Mouse (Mus musculus) brain, embryonic 14.5 days (tissue): Measurements from ENCODE around the gene Glp2r. TPM values are rescaled to one million over a fixed set of nuclear protein-coding genes. Genes with fewer than 3 reads are reported as not detected.

ENCODE experiments used
- DNase-seq: peaks from one replicate; pipeline ENCODE4 v3.0.0-alpha.2; 2011; ENCODE audit warnings: low read depth
- CTCF ChIP-seq: fragments of 200-500 bp; IDR thresholded peaks from 2 replicates; pipeline ENCODE4 v1.5.1; 2012; ENCODE audit warnings: inconsistent platforms, mild to moderate bottlenecking, moderate library complexity, borderline replicate concordance; ENCODE audit not compliant: insufficient read depth, insufficient read length; ENCODE audit errors: extremely low read depth
- POLR2A ChIP-seq: fragments of 200-500 bp; IDR thresholded peaks from 2 replicates; pipeline ENCODE4 v1.6.1; 2012; ENCODE audit warnings: mild to moderate bottlenecking, inconsistent platforms, borderline replicate concordance; ENCODE audit not compliant: poor library complexity, insufficient read depth, insufficient read length, severe bottlenecking; ENCODE audit errors: extremely low read depth
- polyA plus RNA-seq: library from polyadenylated mRNA; depleted of rRNA; stranded (reverse); fragments of >200 nt; gene quantifications from 2 replicates; pipeline ENCODE4 v1.2.3, GENCODE M21; 2012

Gene Glp2r
- polyA plus RNA-seq, 1 experiment: 0.05 TPM

DNA sequence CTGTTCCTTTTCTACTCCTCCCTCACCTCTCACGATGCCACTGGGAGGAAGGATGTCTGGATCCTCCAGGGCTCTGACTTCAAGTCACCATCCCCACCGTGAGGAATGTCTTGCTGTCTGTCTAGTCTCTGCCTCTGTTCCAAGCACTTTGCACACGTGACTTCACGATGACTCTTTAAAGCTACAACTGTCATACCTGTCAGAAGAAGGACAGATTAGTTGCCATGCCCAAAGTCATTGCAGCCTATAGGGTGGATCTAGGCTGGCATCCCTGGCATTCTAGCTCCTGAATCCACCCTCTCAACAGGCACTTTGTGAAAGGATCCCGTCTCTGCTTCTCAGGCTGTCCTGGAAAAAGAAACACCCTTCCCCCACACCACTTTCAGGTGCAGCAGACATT is 91.7 kb downstream of the Glp2r start:
- TF ChIP-seq CTCF: no peak
- TF ChIP-seq POLR2A: no peak
- DNase-seq: no peak

DNA sequence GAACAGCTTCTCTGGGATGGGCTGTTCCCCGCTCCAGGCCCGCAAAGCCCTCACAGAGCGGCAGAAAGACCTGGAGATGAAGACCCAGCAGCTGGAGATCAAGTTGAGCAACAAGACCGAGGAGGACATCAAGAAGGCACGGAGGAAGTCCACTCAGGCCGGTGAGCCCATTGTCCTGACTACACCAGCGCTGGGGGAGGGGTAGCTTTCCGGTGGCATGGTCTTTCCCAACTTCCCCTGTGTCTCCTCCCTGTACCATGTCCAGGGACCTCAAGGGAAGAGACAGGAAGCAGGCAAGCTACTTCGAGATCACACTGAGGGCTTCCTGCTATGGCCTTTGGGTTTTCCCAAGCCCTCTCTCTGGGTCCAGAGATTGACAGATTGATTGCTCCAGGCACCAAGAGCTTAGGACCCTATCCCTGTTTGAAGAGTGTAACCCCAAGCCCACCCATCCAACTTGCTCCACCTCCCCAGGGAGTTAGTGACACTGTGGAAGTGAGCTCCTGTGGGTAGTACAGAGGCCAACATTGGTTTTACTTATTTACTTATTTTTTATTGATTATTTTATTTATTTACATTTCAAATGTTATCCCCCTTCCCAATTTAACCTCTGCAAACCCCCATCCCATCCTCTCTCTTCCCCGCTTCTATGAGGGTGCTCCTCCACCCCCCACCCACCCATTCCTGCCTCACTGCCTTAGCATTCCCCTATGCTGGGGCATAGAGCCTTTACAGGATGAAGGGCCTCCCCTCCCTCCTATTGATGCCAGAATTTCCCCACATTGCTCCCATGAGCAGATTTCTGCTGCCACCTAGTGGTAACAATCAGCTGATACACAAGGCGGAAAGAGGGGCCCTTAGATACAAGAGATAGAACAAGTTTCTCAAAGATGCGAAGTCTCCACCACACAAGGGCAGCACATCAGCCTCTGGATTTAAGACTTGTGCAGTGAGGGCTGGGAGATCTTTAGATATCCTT is 95.1 kb downstream of the Glp2r start:
- DNase-seq: peak; percentile 88
- TF ChIP-seq CTCF (peak; percentile 86), POLR2A (no peak)

DNA sequence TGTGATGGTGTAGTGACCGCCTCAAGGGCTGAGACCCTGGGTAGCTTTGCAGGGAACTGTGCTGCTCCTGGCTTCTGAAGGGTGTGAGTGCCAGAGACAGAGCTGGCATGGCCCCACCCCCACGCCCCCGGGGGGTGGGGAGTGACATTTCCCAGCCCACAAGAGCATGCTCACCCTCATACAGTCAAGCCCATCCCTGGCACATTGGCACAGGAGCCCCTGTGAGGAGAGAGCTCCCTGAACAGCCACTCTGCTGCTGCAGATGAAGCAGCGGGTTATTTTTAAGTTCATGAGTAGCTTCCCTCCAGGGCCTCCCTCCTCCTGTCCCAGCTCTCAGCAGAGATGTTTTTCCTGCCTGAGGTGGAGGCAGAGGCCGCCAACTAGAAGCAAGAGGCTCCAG is 98.8 kb downstream of the Glp2r start:
- no peak for DNase-seq
- TF ChIP-seq POLR2A (no peak), CTCF (no peak)

DNA sequence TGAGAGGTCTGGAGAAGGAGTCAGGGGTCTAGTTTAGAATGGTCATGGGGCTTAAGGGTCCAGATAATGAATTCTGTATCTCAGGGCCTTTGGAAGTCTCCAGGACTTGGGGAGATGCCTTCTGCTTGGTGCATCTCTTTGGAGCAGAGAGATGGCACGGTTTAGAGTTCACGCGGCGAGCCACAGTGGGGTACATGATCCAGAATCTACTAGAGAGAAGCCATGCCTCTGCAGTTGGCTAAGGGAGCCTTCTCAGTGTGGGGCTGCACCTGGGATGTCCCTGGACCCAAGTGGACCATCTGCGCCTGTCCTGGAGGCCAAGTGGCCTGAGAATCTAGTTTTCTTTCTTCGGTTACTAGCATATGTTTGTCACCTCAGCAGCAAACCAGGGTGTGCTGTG is 100.9 kb downstream of the Glp2r start:
- TF ChIP-seq CTCF (no peak), POLR2A (no peak)
- DNase-seq: no peak

DNA sequence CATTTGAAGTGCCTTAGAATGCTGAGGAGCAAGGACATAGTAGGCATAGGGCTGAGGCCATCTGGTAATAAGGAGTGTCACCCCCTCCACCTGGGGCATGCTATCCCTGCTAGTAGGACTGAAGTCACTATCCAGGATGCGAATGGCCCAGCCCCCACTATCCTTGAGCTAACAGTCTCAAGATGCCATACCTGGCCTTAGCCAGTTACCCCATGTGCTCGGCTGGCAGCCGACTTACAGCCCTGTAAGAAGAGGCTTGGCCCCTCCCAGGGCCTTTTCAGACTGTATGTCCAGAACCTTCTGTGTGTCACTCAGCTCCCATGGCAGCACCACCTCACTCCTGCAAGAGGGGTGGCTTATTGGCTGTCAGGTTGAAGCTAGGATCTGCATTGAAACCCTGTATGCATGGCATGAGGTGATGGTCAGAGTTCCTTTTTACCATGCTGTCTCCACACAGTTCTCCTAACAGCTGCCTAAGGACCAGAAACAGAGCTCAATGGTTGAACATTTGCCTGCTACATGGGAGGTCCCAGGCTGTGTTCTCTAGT is 102.4 kb downstream of the Glp2r start:
- no peak for TF ChIP-seq CTCF
- TF ChIP-seq POLR2A: no peak
- no peak for DNase-seq

DNA sequence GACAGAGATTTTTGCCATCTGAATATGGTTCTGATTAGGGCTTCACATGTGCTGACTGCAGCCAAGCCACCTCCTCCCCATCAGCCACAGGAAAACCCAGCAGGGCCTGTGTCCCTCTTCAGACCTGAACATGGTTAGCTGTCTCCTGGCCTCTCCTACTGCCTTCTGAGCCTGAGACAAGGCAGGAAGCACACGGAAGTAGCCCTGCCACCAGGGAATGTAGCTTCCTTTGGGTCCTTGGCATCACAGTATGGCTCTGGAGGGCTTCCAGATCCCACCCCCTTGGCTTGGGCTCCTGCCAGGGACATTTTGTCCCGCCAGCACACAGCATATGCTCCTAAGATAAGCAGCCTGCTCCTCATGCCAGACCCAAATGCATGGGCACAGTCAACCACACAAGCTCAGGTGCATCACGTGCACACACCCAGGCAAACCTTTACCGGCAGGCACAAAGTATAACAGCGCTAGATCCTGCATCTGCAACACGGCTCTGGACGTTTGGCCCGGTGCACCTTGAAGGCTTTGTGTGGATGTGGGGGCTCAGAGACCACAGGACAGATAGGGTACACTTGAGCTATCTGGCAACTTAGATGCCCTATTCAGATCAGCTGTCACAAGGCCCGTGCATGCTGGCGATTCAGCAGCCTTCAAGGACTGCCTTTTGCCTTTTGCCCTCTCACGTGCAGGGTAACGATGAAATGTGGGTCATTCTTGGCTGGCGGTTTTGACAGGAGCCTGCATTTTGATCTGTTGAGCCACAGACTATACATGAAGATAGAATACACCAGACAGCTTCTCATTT is 103.2 kb downstream of the Glp2r start:
- peak; percentile 80 for DNase-seq
- TF ChIP-seq POLR2A (no peak), CTCF (no peak)

DNA sequence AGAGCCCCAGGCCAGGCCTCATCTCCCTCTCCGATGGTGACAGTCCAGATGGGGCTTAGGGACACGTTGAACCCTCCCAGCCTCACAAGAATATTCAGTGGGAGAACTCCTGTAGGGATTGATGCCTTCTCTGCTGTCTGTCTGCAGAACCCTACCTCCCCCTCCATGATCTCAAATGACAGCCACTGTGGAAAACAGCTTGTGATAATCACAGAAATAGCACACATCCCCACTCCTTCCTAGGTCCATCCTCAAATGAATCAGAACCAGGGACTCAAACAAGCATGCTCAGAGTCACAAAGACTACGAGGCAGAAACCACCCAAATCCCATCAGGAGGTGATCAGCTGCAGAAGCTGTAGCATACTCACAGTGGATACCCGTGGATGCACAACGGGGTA is 104.8 kb downstream of the Glp2r start:
- TF ChIP-seq POLR2A (no peak), CTCF (no peak)
- DNase-seq: no peak

DNA sequence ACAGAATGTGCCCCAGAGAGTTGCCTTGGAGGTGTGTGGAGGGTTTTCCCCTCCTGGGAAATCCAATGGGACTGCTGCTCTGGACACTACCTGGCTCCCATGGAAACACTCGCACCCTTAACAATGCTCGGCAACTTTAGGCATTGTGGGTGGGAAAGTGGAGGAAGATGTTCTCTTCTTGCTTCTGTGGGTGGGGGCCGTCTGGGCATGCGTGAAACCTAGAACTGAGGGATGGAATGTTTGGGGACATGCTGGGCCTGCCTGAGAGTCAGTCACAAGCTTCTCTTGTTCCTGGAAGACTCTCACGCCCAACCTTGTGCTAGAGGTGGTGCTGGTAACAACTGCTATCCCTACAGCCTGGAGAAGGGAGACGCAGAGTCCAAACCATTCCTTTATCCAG is 106.0 kb downstream of the Glp2r start:
- DNase-seq: no peak
- TF ChIP-seq POLR2A: no peak
- no peak for TF ChIP-seq CTCF

DNA sequence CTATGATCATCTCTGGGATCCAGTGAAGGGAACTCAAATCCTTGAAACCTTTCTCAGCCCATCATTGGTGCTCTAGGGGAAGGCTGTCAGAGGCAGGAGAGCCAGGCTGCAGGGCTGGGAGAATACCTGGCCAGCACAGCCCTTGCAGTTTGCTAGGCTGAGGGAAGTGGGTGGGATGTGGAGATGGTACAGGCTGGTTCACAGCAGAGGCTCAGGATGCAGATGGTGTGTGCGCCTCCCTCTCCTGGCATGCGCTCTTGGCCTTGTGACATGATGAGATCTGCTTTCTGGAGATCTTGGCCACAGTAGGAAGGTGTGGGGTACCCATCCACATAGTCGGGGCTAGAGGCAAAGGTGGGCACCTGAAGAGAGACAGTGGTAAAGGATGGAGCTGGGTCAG is 106.7 kb downstream of the Glp2r start:
- no peak for TF ChIP-seq CTCF
- TF ChIP-seq POLR2A: no peak
- DNase-seq: no peak

DNA sequence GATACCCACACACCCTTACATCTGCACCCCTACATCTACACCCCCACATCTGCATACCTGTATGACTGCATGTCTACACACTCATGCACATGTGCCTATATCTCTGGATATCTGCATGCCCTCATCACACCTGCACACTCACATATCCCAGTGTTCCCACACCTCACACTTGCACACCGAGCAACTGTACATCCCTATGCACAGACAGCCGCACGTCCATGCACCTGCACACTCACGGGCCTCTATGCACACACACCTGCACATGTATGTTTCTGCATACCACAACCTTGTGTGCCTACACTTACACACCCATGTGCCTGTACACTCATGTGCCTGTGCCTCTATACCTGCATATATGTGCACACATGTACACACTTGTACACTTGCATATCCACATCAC is 107.5 kb downstream of the Glp2r start:
- TF ChIP-seq POLR2A: no peak
- TF ChIP-seq CTCF: no peak
- DNase-seq: no peak

DNA sequence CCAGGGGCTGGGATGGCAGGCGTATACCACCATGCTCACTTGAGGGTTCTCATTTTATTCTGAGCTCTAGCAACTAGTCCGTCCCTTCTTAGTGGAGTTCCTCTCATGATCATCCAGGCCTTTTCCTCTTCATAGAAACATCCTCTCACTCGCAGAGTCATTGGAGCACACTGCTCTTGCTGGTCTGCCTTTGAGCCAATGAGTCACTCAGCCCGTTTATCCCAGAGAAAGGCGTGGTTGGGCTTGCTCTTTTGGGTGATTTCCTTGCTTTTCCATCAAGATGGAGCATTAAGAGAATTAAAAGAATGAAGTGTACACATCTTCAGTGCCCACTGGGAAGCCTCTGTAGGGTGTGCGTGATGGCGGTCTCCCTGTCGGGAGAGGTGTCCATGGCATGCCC is 109.5 kb downstream of the Glp2r start:
- DNase-seq: no peak

More for the DNA sequence above, 109.5 kb downstream of the Glp2r start:
- no peak for TF ChIP-seq POLR2A
- no peak for TF ChIP-seq CTCF
